Mouse (Mus musculus) lung, embryonic 14.5 days (tissue): ENCODE data around the gene Gp2. TPM values are rescaled to one million over a fixed set of nuclear protein-coding genes. Genes with fewer than 3 reads are reported as not detected.

Experiments
- ATAC-seq: fragments of 200-750 bp; cut with Nextera tagmentation; 2 replicates; pipeline ENCODE4 v1.8.0; 2017; ENCODE audit warnings: mild to moderate bottlenecking, moderate TSS enrichment, moderate library complexity; ENCODE audit not compliant: insufficient read depth
- DNase-seq: peaks from one replicate; pipeline ENCODE4 v3.0.0-alpha.2; 2015
- H3K27ac ChIP-seq: fragments of 300-500 bp; sonication (generic); 2 replicates; pipeline ENCODE4 v1.5.1; 2014; ENCODE audit warnings: low read depth, mild to moderate bottlenecking, moderate library complexity
- H3K27me3 ChIP-seq: fragments of 300-500 bp; sonication (generic); 2 replicates; pipeline ENCODE4 v1.6.1; 2014; ENCODE audit warnings: low read length, control low read depth; ENCODE audit not compliant: insufficient read depth
- H3K36me3 ChIP-seq: fragments of 300-500 bp; sonication (generic); 2 replicates; pipeline ENCODE4 v1.6.1; 2014; ENCODE audit warnings: control low read depth; ENCODE audit not compliant: insufficient read depth
- H3K4me1 ChIP-seq: fragments of 300-500 bp; sonication (generic); 2 replicates; pipeline ENCODE4 v1.6.1; 2014; ENCODE audit warnings: antibody characterized with exemption, control low read depth; ENCODE audit not compliant: insufficient read depth
- H3K4me2 ChIP-seq: fragments of 300-500 bp; sonication (generic); 2 replicates; pipeline ENCODE4 v1.6.1; 2014; ENCODE audit warnings: mild to moderate bottlenecking
- H3K4me3 ChIP-seq: fragments of 300-500 bp; sonication (generic); 2 replicates; pipeline ENCODE4 v1.5.1; 2014; ENCODE audit warnings: low read depth, low read length
- H3K9ac ChIP-seq: fragments of 300-500 bp; sonication (generic); 2 replicates; pipeline ENCODE4 v1.6.1; 2014
- H3K9me3 ChIP-seq: fragments of 300-500 bp; sonication (generic); 2 replicates; pipeline ENCODE4 v1.6.1; 2016; ENCODE audit warnings: low read depth, low read length, control low read depth
- CTCF ChIP-seq: IDR thresholded peaks from 2 replicates; pipeline ENCODE4 v1.5.1; 2016; ENCODE audit warnings: antibody characterized with exemption, low read depth
- WGBS: fragments of 180-500 bp; shearing (Covaris S2); extraction: QIAGEN DNeasy Blood & Tissue Kit; methylation state at CpG from one replicate; pipeline ENCODE4 v1.1.7; 2014; 5-methylcytosine and 5-hydroxymethylcytosine counted together
- polyA plus RNA-seq: library from polyadenylated mRNA; unstranded; fragments of >200 nt; fragmentation: Nextera tagmentation; extraction: Ambion mirVana; gene quantifications from 2 replicates; pipeline ENCODE4 v1.2.1, GENCODE M21; 2014

Gp2 gene
- polyA plus RNA-seq, result not detected in 2 replicates

- H3K36me3 ChIP-seq, result no peaks in the 10 kb centered on the region
- H3K27ac ChIP-seq, result no peak within 1 kb of the TSS
- no peak within 1 kb of the TSS for H3K9ac ChIP-seq
- WGBS, result 79% methylated on average over 6 of the region's 6 CpGs
- ATAC-seq (no peak), DNase-seq (no peak)
- no peak for TF ChIP-seq CTCF
- H3K9me3 ChIP-seq, result no peaks in the 10 kb centered on the region
- H3K27me3 ChIP-seq, result no peaks in the 10 kb centered on the region
- no peak within 1 kb of the TSS for H3K4me2 ChIP-seq
- H3K4me1 ChIP-seq, result no peaks in the 10 kb centered on the region
- no peak within 1 kb of the TSS for H3K4me3 ChIP-seq
Measured at GRCm38 (mm10) chr7:119459185-119459584, at the start of gene Gp2. Gp2 (minus strand) TSS chr7:119459285.

GRCm38 (mm10) chr7:119490041-119490780 lies 31.1 kb upstream of the Gp2 start:
- no peak overlapping the region for H3K4me2 ChIP-seq
- H3K9ac ChIP-seq, result no peak overlapping the region
- H3K4me3 ChIP-seq, result no peak overlapping the region
- no peak for TF ChIP-seq CTCF
- no peaks in the 10 kb centered on the region for H3K4me1 ChIP-seq
- no peaks in the 10 kb centered on the region for H3K36me3 ChIP-seq
- DNase-seq (no peak), ATAC-seq (no peak)
- WGBS, result 75% methylated on average over 4 of the region's 4 CpGs
- no peaks in the 10 kb centered on the region for H3K27me3 ChIP-seq
- no peaks in the 10 kb centered on the region for H3K9me3 ChIP-seq
- no peak overlapping the region for H3K27ac ChIP-seq

GRCm38 (mm10) chr7:119486683-119487082 lies 27.6 kb upstream of the Gp2 start:
- 75% methylated on average over 5 of the region's 5 CpGs for WGBS
- TF ChIP-seq CTCF, result no peak
- Histone ChIP-seq H3K27ac (no peak overlapping the region), H3K36me3 (no peaks in the 10 kb centered on the region), H3K4me3 (no peak overlapping the region), H3K4me1 (no peaks in the 10 kb centered on the region), H3K9me3 (no peaks in the 10 kb centered on the region), H3K27me3 (no peaks in the 10 kb centered on the region), H3K9ac (no peak overlapping the region), H3K4me2 (no peak overlapping the region)
- ATAC-seq (no peak), DNase-seq (no peak)

GRCm38 (mm10) chr7:119484154-119484553 lies 25.1 kb upstream of the Gp2 start:
- TF ChIP-seq CTCF, result no peak
- DNase-seq (no peak), ATAC-seq (no peak)
- Histone ChIP-seq H3K27me3 (no peaks in the 10 kb centered on the region), H3K4me2 (no peak overlapping the region), H3K4me1 (no peaks in the 10 kb centered on the region), H3K4me3 (no peak overlapping the region), H3K27ac (no peak overlapping the region), H3K9ac (no peak overlapping the region), H3K36me3 (no peaks in the 10 kb centered on the region), H3K9me3 (no peaks in the 10 kb centered on the region)
- WGBS, result 74% methylated on average over 4 of the region's 4 CpGs

- no peaks in the 10 kb centered on the region for H3K36me3 ChIP-seq
- H3K27me3 ChIP-seq, result no peaks in the 10 kb centered on the region
- no peak within 1 kb of the TSS for H3K4me2 ChIP-seq
- H3K9me3 ChIP-seq, result no peaks in the 10 kb centered on the region
- ATAC-seq (no peak), DNase-seq (no peak)
- no peak within 1 kb of the TSS for H3K9ac ChIP-seq
- no peak within 1 kb of the TSS for H3K4me3 ChIP-seq
- H3K27ac ChIP-seq, result no peak within 1 kb of the TSS
- H3K4me1 ChIP-seq, result no peaks in the 10 kb centered on the region
- TF ChIP-seq CTCF, result no peak
Measured at GRCm38 (mm10) chr7:119479256-119479655, 20.2 kb upstream of the Gp2 start, which contains the start of gene Umod. Umod (minus strand) TSS chr7:119479282.

- H3K4me2 ChIP-seq, result no peak overlapping the region
- no peaks in the 10 kb centered on the region for H3K36me3 ChIP-seq
- H3K9me3 ChIP-seq, result no peaks in the 10 kb centered on the region
- no peak overlapping the region for H3K27ac ChIP-seq
- TF ChIP-seq CTCF, result 0 out of 2 replicates have a peak, but pooled peaks have one; percentile 14
- DNase-seq (no peak), ATAC-seq (peak; percentile 52; the same call in 1 of the 2 replicates)
- no peak overlapping the region for H3K9ac ChIP-seq
- H3K4me3 ChIP-seq, result no peak overlapping the region
- H3K4me1 ChIP-seq, result no peaks in the 10 kb centered on the region
- 60% methylated on average over 33 of the region's 33 CpGs for WGBS
- no peaks in the 10 kb centered on the region for H3K27me3 ChIP-seq
Measured at GRCm38 (mm10) chr7:119476500-119477389, 17.7 kb upstream of the Gp2 start.

GRCm38 (mm10) chr7:119454192-119454591 lies 4.9 kb downstream of the Gp2 start:
- H3K9me3 ChIP-seq, result no peaks in the 10 kb centered on the region
- ATAC-seq (no peak), DNase-seq (no peak)
- no peaks in the 10 kb centered on the region for H3K36me3 ChIP-seq
- no peak overlapping the region for H3K4me3 ChIP-seq
- no peaks in the 10 kb centered on the region for H3K27me3 ChIP-seq
- no peaks in the 10 kb centered on the region for H3K4me1 ChIP-seq
- TF ChIP-seq CTCF, result no peak
- H3K27ac ChIP-seq, result no peak overlapping the region
- WGBS, result 76% methylated on average over 7 of the region's 7 CpGs
- no peak overlapping the region for H3K9ac ChIP-seq
- H3K4me2 ChIP-seq, result no peak overlapping the region
